Mouse (Mus musculus) adrenal gland, postnatal 36 days (tissue): ENCODE measurements at regions not wholly inside any gene's neighbourhood (a gene's known extent, or its start where the extent isn't known, plus 50 kb on each side); places are given as distances from the start of the nearest gene placed in this dataset.

Experiments
- DNase-seq, 2 experiments: peaks; one replicate each; pipeline ENCODE4 v3.0.0; 2021; ENCODE audit warnings: mixed read lengths in 1 of 2

DNA sequence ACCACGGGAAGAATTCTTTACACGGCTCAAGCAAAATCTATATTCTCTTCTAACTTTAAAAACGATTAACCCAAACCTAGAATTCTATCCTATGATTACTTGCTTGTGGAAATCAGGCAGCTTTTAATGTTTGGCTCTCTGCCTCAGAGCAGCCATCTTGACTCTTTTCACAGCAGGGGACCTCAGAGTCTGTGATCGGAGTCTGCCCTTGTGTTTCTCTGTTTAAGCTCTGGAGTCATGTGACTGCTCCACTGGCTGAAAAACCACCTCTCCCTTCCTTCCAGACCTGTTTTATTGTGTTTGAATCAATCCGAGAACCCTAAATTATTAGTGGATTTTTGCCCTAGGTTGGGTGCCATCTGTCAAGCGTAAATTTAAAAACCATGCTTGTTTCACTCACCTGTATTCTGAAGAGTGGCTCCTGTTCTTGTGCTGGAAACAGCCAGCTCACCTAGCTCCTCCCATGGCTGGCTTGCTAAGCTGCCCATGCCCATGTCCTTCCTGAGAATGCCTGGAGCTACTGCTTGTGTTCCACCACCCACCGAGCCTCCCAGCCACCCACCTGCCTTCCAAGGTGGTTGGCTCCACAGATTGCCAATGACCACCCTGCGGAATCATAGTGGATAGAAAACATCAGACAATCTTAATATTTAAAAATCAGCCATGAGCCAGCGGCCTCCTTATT, 62.6 kb downstream of the Perp start:
- DNase-seq: no peak

DNA sequence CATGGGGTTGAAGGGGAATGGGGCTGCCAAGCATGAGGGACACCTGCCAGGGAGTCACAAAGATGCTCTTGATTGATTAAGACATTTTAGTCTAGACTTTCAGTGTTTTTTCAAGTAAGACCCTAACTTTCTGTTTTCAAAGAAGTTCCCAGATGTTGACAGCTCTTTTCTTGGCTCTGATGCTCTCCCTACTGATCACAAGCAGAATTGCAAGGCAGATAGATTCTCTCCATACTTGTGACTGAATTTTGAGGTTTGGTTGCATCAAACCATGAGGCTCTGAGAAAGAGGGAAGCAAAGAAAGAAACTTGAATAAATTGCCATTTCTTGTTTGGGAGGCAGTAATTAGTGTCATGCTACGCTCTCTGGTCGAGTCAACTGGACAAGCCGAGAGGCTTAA, 64.5 kb downstream of the Perp start:
- DNase-seq: no peak

DNA sequence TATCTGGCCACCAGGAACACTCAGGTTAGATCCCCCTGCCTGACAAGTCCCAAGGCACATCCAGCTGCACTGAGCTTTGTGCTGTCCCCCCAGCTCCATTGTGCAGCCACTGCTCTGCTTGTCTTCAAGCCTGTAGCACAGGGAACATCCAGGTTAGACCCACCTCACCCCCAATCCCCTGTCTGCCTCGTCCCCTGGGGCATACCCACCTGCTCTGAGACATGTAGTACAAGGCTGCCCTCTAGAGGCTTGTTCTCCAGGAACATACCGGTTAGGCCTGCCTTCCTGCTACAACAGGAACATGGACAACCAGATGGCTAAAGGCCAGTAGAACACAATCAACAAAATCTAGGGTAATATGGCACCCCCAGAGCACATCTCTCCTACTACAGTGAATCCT, 66.1 kb downstream of the Perp start:
- peak; percentile 2 to 56 for DNase-seq

DNA sequence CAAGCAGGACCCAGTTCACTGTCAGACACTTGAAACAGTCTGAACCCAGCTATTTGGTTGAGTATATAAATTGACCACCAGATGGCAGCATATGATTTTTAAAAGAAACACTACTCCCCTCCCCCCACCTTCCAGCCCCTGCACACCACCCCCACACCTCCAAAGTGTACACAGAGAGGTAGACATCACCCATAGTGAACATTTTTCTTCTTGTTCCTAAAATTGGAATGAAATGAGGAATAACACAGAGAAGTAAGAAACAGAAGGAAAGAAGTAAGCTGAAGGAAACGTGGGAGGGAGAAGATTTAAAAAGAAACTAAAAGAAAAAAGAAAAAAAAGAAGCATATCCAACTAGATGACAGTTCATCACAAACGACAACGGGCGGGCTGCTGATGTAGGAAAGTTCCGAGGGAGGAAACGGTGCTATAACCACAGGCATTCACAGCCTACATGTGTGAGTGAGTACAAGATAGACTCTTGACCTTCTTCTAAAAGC, 72.3 kb downstream of the Perp start:
- peak in 1 of 2 experiments; percentile 40 for DNase-seq

DNA sequence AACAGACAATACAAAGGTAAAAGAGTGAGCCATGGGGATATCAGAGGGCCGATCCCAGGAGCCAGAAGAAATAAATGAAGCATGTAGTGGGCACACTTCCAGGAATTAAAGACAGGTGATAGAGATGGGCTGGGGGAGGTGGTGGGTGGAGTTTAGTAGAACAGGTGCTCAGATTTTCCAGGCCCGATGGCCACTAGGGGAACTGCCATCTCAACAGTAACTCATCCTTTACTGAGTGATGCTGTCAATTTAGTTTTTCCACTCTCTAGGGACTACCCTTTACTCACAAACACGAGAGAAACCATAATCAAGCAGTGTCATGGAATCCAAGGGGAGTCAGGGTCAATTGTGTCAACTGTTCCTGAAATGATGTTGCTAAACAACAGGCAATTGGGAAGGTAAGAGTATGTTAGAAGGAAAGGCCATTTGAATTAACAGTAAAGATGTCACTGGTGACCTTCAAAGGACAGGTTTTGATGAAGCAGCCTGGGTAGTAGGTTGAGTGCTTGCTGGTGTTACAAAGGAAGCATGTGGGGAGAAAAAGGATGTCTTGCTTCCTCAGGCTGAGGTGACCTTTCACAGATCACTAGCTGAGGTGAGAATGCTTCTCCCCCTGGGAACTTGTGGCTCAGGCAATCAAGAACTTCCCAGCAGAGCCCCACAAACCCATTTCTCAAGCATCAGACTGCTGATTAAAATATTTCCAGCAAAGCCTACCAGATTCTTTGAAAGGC, 78.4 kb downstream of the Perp start:
- no peak for DNase-seq

DNA sequence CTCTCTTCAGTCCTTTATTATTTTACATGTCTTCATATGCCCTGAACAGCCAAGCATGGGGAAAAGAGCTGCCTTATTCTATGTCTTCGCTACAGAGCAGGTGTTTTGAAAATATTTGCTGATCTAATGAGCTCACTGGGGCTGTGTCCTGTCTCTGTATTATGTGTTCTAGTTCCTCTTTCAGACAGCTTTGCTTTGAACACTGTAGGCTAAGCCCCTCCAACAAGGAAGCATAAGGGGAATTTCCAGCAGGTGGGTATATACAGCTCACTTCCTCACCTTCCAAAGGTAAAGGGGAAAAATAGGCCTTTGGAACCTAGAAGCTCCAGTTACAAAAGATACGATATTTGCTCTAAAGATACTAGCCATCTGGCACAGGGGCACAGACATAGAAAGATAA, 83.0 kb downstream of the Perp start:
- no peak for DNase-seq

DNA sequence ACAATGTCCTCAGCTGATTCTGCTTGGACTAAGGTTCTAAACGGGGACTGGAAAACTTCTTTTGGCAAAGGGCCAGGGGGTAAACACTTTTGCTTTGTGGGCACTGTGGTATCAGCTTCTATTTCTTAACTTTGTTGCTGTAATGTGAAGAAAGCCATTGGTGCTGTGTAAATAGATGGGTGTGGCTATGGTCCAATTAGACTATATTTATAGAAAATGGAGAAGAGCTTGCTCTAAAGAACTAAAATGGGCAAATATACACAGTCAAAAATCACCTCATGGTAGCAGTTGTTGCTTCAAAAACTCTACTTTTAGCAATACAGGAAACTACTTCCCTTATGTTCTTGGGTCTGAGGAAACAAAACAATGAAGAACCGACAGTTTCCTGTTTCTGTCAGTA, 84.1 kb downstream of the Tnfaip3 start:
- DNase-seq: no peak

DNA sequence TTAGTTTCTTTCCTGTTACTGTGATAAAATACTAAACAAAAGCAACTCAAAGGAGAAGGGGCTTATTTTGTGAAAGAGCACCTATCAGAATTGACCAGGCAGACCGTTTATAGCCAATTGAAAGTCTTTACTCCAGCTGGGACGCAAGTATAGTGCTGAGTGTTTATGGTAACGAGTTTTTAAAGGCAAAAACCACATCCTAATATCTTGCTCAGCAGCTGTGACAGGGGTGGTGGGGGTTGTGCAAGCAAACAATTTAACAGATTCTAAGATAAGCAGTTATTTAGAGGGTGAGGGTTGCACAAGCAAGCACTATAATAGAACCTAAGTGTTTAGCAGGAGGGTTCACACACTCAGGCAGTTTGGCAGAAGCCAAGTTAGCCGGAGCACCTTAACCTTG, 74.0 kb downstream of the Tnfaip3 start:
- no peak for DNase-seq

DNA sequence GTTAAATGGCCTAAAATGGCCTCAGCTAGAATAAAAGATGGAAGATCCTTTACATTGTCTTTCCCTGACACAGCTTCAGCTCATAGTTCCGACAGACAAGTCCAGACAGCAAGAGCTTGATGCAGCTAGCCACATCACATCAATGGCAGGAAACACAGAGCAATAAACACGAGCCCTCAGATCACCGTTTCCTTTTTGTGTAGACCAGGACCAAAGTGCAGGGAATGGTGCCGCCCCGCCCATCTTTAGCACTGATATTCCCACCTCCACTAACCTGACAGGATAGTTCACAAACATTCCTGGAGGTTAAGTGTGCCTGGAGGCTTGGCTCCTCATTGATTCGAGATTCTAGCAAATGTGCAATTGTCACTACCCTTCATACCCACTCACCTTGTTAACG, 73.5 kb downstream of the Tnfaip3 start:
- no peak for DNase-seq

DNA sequence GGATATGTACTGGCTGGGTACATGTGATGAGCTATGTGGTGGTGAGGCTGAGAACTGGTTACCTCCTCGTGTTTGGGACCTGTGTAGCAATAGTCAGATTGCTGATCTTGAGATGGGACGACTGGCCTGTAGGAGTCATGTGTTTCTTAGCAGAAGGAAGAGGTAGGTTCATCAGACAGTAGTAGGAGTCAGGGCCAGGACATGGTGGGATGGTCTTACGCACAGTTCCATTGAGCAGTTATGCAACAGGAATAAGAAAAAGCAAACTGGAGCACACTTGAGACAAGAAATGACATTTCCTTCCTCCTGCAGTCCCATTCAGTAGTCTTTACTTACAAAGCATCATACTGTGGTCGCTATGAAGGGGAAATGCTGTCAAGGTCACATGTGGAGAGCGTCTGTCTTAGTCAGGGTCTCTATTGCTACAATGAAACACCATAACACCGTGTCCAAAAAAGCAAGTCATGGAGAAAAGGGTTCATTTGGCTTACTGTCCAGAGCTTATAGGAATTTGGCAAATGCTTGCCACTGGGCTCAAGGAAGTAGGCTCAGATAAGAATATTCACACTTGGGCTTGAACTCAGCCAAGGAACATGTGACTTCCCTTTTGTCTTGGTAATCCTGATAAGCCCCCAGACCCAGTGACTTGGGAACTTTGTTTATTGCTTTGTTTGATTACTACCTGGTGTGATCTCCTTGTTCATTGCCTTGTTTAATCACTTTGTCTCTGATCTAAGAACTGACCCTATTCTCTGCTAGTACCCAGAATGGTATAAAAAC, 72.0 kb downstream of the Tnfaip3 start:
- no peak for DNase-seq

DNA sequence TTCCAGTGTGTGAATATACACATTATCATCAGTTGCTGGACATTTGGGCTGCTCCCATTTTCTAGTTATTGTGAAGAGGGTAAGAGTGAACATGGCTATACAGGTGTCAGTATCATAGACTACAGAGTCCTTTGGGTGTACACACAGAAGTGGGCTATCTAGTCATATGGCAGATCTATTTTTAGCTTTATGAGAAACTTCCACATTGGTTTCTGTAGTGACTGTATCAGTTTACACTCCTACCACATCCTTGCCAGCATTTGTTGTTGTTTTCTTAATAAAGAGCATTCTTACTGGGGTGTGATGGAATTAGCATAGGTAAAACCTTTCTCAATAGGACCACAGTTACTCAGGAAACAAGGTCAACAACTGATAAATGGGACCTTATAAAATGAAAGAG, 68.7 kb downstream of the Tnfaip3 start:
- DNase-seq: no peak
